Mouse (Mus musculus): ENCODE measurements at regions not wholly inside any gene's neighbourhood (a gene's known extent, or its start where the extent isn't known, plus 50 kb on each side); places are given as distances from the start of the nearest gene placed in this dataset.

DNA sequence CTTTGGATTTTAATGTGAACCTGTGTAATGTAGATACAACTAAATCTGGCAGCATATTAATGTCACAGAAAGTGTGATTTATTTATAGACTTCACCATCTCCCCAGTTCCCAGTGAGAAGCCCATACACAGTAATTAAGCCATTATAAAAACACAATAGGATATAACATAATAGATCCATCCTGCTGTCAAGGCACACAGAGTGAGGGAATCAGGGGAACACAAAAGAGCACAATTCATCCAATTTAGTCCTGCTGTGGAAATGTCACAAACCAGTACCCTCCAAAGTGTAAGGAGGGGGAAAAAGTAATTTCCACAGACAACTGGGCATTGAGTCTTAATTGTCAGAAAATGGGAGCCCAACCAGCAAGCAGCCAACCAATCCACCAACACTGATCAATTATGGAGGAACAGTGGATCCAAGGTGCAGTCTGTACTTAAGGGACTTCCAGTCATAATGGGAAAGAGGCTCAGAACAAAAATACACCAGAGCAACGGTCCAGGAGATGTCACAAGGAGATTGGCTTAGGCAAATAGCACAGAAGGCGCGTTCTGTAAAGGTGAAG, 336.1 kb downstream of the Cog6 start:
- H3K4me1 ChIP-seq (ENCODE audit: control insufficient read depth, insufficient read depth, low read length) = peaks cover 4% of the 10 kb centered on the region; the same call in 1 of the 2 replicates
- H3K27me3 ChIP-seq (replicated peaks; ENCODE audit: control insufficient read depth, insufficient read depth, low read length) = 0 out of 2 replicates have a peak, but pooled peaks cover 2% of the 10 kb centered on the region
- DNase-seq (ENCODE audit: low spot score) = peak; percentile 39
- 4% methylated on average over 3 of the region's 3 CpGs for WGBS
- H3K36me3 ChIP-seq (ENCODE audit: control insufficient read depth, insufficient read depth, low read length) = no peaks in the 10 kb centered on the region
- ATAC-seq = no peak
- no peak overlapping the region for H3K4me3 ChIP-seq (ENCODE audit: low read depth, low read length)
- H3K9me3 ChIP-seq (replicated peaks; ENCODE audit: control insufficient read depth, low read length) = no peaks in the 10 kb centered on the region
- H3K27ac ChIP-seq (ENCODE audit: low read depth, low read length) = no peak overlapping the region
- no peak overlapping the region for H3K4me2 ChIP-seq (ENCODE audit: low read length)
- H3K9ac ChIP-seq (ENCODE audit: low read length) = no peak overlapping the region

DNA sequence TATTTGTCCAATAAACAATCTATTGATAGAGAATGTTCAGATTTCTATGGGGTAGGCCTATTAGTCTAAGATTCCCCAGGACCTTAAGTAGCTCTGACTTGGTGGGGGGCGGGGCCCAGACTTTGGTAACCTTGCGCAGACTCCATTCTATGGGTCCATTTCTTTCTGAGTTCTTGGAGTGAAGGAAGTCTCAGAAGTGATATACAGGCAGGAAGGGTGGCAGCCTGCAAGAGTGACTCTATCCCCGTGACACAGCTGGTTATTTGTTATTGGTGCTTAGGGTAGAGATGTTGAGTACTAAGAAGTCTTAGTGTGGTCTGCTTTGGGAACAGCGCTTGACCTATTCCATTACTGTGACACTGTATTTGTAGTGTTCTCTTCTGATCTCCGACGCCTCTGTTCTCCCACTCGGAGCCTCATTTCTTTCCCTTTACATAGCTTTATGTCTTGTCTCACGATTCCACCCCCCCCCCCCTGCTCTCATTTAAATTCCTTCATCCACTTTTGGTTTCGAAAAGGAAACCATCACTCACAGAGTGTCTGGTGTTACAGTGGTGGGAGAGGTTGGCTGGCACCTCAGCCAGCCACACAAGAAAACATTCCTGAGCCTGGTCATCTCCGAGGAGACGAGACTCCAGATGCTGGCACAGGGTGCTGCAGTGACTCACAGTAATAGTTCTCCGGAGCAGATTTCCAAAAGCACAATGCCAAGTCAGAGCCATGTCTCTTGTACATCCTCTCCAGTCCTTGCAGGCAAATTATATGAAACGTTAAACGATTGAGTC, 340.0 kb downstream of the Cog6 start:
- Histone ChIP-seq H3K9ac (ENCODE audit: low read length) (no peak overlapping the region), H3K27me3 (replicated peaks; ENCODE audit: control insufficient read depth, insufficient read depth, low read length) (no peaks in the 10 kb centered on the region), H3K4me3 (ENCODE audit: low read depth, low read length) (no peak overlapping the region), H3K36me3 (ENCODE audit: control insufficient read depth, insufficient read depth, low read length) (no peaks in the 10 kb centered on the region), H3K27ac (ENCODE audit: low read depth, low read length) (no peak overlapping the region), H3K4me2 (ENCODE audit: low read length) (no peak overlapping the region), H3K9me3 (replicated peaks; ENCODE audit: control insufficient read depth, low read length) (no peaks in the 10 kb centered on the region), H3K4me1 (ENCODE audit: control insufficient read depth, insufficient read depth, low read length) (peaks cover 4% of the 10 kb centered on the region; the same call in 1 of the 2 replicates)
- DNase-seq (ENCODE audit: low spot score) (no peak), ATAC-seq (no peak)
- WGBS = 88% methylated on average over 14 of the region's 14 CpGs

DNA sequence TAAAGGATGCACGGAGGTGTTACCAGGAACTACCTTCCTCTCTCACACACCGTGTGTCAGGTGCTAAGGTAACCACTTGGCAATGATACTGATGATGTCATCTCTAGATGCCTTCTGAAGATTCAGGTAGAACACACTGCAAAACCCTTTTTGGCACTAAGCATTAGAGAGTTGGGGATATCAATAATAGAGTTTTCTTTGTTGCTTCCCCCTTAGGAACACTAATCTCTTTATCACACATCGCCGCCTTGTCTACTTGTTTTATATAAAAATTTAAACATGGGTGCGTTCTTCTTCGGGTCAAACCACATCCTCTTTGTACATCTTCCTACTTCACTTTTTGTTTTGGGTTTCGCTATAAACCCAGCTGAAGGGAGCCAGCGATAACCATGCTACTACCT, 346.4 kb downstream of the Cog6 start:
- 93% methylated on average over 8 of the region's 8 CpGs for WGBS
- DNase-seq (ENCODE audit: low spot score) (no peak), ATAC-seq (no peak)
- Histone ChIP-seq H3K9ac (ENCODE audit: low read length) (no peak overlapping the region), H3K27ac (ENCODE audit: low read depth, low read length) (no peak overlapping the region), H3K4me1 (ENCODE audit: control insufficient read depth, insufficient read depth, low read length) (no peaks in the 10 kb centered on the region), H3K4me3 (ENCODE audit: low read depth, low read length) (no peak overlapping the region), H3K4me2 (ENCODE audit: low read length) (no peak overlapping the region), H3K27me3 (replicated peaks; ENCODE audit: control insufficient read depth, insufficient read depth, low read length) (no peaks in the 10 kb centered on the region), H3K9me3 (replicated peaks; ENCODE audit: control insufficient read depth, low read length) (no peaks in the 10 kb centered on the region), H3K36me3 (ENCODE audit: control insufficient read depth, insufficient read depth, low read length) (no peaks in the 10 kb centered on the region)

DNA sequence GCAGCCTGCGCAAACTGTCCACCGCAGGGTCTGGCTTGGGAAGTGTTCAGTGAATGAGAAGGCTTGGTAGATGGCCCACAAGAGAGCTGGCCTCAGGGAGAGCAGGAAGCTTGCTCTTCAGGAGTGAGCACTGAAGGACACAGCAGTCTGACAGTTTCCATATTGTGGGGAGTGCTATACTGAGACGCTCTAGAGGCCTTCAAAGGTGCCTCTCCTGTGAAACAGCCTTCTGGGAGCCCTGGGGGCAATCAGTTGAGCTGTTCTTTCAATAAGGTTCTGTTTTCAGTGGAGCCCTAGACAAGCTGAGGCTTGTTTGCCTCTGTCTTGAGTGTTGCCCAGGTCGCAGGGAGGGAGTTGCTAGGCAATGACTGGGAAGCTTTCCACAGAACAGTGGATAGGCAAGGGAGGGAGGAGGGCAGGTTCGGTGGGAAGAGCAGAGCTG, 353.9 kb downstream of the Cog6 start:
- peak; percentile 33 for DNase-seq (ENCODE audit: low spot score)
- WGBS = 48% methylated on average over 5 of the region's 5 CpGs

DNA sequence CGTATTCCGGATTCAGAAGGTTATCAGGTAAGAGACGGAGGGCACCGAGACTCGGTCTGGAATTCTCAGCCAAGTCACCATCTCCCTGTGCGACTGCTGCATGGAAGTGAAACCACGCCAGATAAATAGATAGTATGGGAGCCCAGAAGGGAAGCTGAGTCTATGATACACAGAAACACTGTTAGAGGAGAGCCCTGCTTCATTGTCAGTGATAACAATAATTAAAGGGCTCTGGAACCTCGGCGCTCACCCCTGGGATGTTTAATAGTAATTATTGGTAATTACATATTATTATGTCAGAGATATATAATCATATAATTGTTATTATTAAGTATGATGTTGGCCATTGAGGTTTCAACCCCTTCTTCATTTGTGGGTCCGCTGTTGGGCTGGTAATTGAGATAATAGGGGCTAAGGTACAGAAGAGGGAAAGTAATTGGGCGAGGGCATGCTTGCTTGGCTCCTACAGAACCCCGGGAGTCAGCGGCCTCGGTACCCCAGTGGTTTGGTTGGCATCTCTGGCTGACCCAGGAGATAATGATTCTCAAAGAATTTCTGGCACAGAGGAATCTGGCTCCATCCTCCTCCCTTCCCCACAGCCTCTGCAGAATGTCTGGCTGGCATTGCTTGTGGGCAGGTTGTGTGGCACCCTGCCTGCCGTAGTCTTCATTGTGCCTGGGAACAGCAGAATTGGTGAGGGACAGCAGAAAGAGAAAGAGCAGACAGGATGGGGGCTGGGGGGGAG, 354.7 kb downstream of the Cog6 start:
- ATAC-seq (peak; percentile 26; the same call in 1 of the 2 replicates), DNase-seq (ENCODE audit: low spot score) (peak; percentile 45)
- Histone ChIP-seq H3K4me3 (ENCODE audit: low read depth, low read length) (no peak overlapping the region), H3K27me3 (replicated peaks; ENCODE audit: control insufficient read depth, insufficient read depth, low read length) (no peaks in the 10 kb centered on the region), H3K9ac (ENCODE audit: low read length) (no peak overlapping the region), H3K9me3 (replicated peaks; ENCODE audit: control insufficient read depth, low read length) (no peaks in the 10 kb centered on the region), H3K4me1 (ENCODE audit: control insufficient read depth, insufficient read depth, low read length) (peaks cover 10% of the 10 kb centered on the region), H3K27ac (ENCODE audit: low read depth, low read length) (no peak overlapping the region; the same call in 1 of the 2 replicates), H3K4me2 (ENCODE audit: low read length) (no peak overlapping the region), H3K36me3 (ENCODE audit: control insufficient read depth, insufficient read depth, low read length) (no peaks in the 10 kb centered on the region)
- WGBS = 80% methylated on average over 15 of the region's 15 CpGs

More for the DNA sequence above, 353.9 kb downstream of the Cog6 start:
- Histone ChIP-seq H3K4me3 (ENCODE audit: low read depth, low read length) (no peak overlapping the region), H3K4me2 (ENCODE audit: low read length) (no peak overlapping the region), H3K9ac (ENCODE audit: low read length) (no peak overlapping the region), H3K36me3 (ENCODE audit: control insufficient read depth, insufficient read depth, low read length) (no peaks in the 10 kb centered on the region), H3K9me3 (replicated peaks; ENCODE audit: control insufficient read depth, low read length) (no peaks in the 10 kb centered on the region), H3K4me1 (ENCODE audit: control insufficient read depth, insufficient read depth, low read length) (peaks cover 10% of the 10 kb centered on the region), H3K27me3 (replicated peaks; ENCODE audit: control insufficient read depth, insufficient read depth, low read length) (no peaks in the 10 kb centered on the region), H3K27ac (ENCODE audit: low read depth, low read length) (peak overlapping the region; percentile 27; the same call in 1 of the 2 replicates)
- ATAC-seq = peak; percentile 62

DNA sequence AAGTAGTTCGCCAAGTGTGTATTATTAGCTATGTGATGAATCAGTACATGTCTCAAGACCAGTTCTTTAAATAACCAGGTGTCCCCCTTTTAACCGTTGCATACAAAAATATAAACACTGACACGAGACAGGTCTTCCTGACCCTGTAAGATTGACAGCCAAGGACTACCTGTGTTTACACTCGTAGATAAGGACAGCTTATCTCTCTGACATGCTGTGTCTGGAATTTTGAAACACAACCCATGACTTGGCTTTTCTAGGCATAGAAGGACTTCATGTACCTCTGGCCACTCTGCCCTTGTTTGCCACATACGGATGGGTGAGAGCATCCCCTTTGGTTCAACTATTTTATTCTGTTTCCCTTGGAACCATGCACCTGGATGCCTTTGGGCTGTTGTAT, 364.0 kb downstream of the Cog6 start:
- 90% methylated on average over 5 of the region's 5 CpGs for WGBS
- H3K4me1 ChIP-seq (ENCODE audit: control insufficient read depth, insufficient read depth, low read length) = no peaks in the 10 kb centered on the region

DNA sequence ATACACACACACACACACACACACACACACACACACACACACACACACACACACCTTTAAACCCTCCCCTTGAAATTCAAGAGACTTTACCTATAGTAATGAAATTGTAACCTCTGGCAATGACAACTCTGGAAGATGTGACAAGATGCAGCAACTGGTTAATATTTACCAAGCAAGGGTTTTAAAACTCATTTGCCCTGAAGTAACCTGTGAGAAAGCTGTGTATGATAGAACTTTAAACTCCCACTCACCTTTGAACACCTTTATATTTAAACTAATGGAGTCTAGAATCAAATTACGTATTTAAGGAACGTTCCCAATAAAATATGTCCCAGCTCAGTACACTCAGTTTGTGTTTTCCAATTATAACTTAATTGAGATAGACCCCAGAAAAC, 364.6 kb downstream of the Cog6 start:
- 94% methylated on average over 2 of the region's 2 CpGs for WGBS
- Histone ChIP-seq H3K9me3 (replicated peaks; ENCODE audit: control insufficient read depth, low read length) (no peaks in the 10 kb centered on the region), H3K27me3 (replicated peaks; ENCODE audit: control insufficient read depth, insufficient read depth, low read length) (no peaks in the 10 kb centered on the region), H3K4me3 (ENCODE audit: low read depth, low read length) (no peak overlapping the region), H3K27ac (ENCODE audit: low read depth, low read length) (no peak overlapping the region), H3K36me3 (ENCODE audit: control insufficient read depth, insufficient read depth, low read length) (no peaks in the 10 kb centered on the region), H3K4me2 (ENCODE audit: low read length) (no peak overlapping the region), H3K4me1 (ENCODE audit: control insufficient read depth, insufficient read depth, low read length) (no peaks in the 10 kb centered on the region), H3K9ac (ENCODE audit: low read length) (no peak overlapping the region)
- ATAC-seq = no peak
- no peak for DNase-seq (ENCODE audit: low spot score)

More for the DNA sequence above, 364.0 kb downstream of the Cog6 start:
- Histone ChIP-seq H3K36me3 (ENCODE audit: control insufficient read depth, insufficient read depth, low read length) (no peaks in the 10 kb centered on the region), H3K9ac (ENCODE audit: low read length) (no peak overlapping the region), H3K4me3 (ENCODE audit: low read depth, low read length) (no peak overlapping the region), H3K27ac (ENCODE audit: low read depth, low read length) (no peak overlapping the region), H3K27me3 (replicated peaks; ENCODE audit: control insufficient read depth, insufficient read depth, low read length) (no peaks in the 10 kb centered on the region), H3K9me3 (replicated peaks; ENCODE audit: control insufficient read depth, low read length) (no peaks in the 10 kb centered on the region), H3K4me2 (ENCODE audit: low read length) (no peak overlapping the region)
- ATAC-seq = no peak
- no peak for DNase-seq (ENCODE audit: low spot score)

DNA sequence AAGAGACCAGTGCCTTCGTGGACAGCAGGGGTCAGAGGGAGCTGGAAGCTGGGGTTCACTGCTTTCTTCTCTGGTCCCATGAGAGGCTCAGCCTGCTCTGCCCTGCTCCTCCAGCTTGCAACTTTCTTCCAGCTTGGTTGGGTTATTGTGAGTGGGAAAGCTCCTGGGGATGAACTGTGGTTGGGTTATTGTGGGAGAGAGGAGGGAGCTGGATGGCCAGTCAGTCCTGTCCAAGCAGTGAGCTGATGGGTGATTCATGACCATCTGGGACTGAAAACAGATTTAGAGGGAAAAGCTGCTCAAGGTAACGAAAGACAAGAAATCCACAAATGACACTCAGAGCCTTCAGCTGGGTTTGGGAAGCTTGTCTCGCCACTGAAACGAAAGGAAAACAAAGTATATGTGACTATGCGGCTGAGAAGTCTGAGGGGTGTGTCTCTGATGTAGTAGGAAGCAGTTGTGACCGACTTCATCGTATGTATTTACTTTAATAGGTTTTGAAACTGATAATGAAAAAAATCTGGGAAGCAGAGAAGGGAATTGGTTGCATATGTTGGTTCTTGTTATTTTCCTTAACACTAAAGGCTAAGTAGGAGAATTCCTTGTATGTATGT, 365.1 kb downstream of the Cog6 start:
- H3K4me2 ChIP-seq (ENCODE audit: low read length) = no peak overlapping the region
- no peak for DNase-seq (ENCODE audit: low spot score)
- ATAC-seq = no peak
- H3K9me3 ChIP-seq (replicated peaks; ENCODE audit: control insufficient read depth, low read length) = no peaks in the 10 kb centered on the region
- WGBS = 84% methylated on average over 7 of the region's 7 CpGs
- H3K36me3 ChIP-seq (ENCODE audit: control insufficient read depth, insufficient read depth, low read length) = no peaks in the 10 kb centered on the region
- H3K9ac ChIP-seq (ENCODE audit: low read length) = no peak overlapping the region
- no peak overlapping the region for H3K4me3 ChIP-seq (ENCODE audit: low read depth, low read length)
- no peaks in the 10 kb centered on the region for H3K27me3 ChIP-seq (replicated peaks; ENCODE audit: control insufficient read depth, insufficient read depth, low read length)
- no peaks in the 10 kb centered on the region for H3K4me1 ChIP-seq (ENCODE audit: control insufficient read depth, insufficient read depth, low read length)
- no peak overlapping the region for H3K27ac ChIP-seq (ENCODE audit: low read depth, low read length)
